Mouse (Mus musculus): ENCODE measurements around the gene Ensa. TPM values are rescaled to one million over a fixed set of nuclear protein-coding genes. Genes with fewer than 3 reads are reported as not detected.
A peak's percentile ranks its signal among the peaks of the same experiment; 100 is the strongest.

Gene Ensa
- polyA plus RNA-seq, 1 experiment = 149 TPM

DNA sequence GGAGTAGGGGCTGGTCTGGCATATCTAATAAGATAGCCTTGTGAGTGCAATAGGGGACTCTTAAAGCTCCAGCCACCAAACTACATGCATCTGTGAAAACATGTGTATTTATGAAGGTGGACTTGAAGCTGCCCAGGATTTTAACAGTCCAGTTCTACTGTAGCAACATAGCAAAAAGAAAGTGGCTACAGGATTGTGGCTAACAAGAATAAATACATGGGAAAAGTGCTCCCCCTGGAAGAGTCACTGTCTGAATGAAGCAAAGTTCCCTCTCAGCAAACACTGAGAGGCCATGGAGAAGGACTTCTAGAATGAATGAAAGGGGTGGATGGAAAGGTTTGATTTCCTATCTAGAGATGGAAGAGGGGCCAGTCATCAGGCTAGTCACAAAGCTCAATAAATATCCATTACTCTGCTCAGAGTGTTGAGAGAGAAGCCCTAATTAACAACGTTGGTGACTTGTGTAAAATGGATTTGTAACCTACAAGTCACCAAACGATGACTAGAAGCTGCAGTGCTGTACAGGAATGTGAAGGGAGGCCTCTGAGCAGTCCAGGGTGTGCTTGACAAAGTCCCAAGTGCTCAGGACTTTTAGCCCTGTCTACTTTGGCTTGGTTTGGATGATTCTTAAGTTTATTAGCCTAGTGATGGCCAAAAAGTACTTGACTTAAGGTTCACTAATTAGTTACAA lies 36.1 kb downstream of the Ensa start:
- no peak for TF ChIP-seq POLR2A (IDR thresholded peaks at IDR 0.05; ENCODE audit: extremely low read depth, insufficient read depth, low read length)
- no peak for TF ChIP-seq CTCF (IDR thresholded peaks at IDR 0.05; ENCODE audit: extremely low read depth, insufficient read depth, low read length)
- H3K27ac ChIP-seq (ENCODE audit: insufficient read depth, low read length) = no peak overlapping the region
- peak overlapping the region; percentile 83; the same call in 1 of the 2 replicates for H3K4me3 ChIP-seq (ENCODE audit: insufficient read depth, low read length)
- peaks cover 15% of the 10 kb centered on the region for H3K4me1 ChIP-seq (ENCODE audit: control insufficient read depth, insufficient read depth, low read length)

DNA sequence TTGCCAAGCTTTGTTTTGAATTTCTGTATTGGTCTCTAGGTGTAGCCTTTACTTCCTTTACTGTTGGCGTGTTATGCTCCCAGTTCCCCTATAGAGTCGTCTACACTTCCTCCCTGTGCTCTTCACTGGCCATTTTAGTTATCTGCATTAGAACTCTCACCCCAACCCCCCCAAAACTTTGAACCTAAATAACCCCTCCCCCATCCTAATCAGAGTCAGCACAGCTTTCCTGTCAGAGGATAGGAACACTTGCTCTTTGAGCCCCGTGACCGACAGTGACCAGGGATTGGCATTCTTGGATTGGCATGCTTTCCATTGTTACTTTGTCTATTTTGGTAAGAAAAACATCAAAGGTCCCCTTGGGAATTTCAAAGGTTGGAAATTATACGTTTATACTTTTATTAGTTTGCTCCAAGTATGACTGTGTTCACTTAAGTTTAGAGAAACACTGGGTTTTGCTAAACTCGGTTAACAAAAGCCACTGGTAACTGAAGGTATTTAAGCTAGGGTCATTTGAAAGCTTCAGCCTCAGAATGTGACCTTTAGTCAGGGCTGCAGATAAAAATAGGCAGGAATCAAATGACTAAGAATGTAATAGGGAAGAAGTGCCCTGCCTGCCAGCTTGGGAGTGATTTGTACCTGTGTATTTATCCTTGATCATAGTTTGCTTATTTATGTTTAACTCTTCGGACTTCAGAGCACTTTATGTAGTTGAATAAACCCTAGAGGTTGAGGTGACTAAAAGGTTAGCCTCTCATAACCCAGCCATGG lies 37.3 kb downstream of the Ensa start:
- H3K4me1 ChIP-seq (ENCODE audit: control insufficient read depth, insufficient read depth, low read length) = peaks cover 15% of the 10 kb centered on the region
- no peak for TF ChIP-seq CTCF (IDR thresholded peaks at IDR 0.05; ENCODE audit: extremely low read depth, insufficient read depth, low read length)
- TF ChIP-seq POLR2A (IDR thresholded peaks at IDR 0.05; ENCODE audit: extremely low read depth, insufficient read depth, low read length) = no peak
- no peak overlapping the region for H3K4me3 ChIP-seq (ENCODE audit: insufficient read depth, low read length)
- no peak overlapping the region for H3K27ac ChIP-seq (ENCODE audit: insufficient read depth, low read length)

DNA sequence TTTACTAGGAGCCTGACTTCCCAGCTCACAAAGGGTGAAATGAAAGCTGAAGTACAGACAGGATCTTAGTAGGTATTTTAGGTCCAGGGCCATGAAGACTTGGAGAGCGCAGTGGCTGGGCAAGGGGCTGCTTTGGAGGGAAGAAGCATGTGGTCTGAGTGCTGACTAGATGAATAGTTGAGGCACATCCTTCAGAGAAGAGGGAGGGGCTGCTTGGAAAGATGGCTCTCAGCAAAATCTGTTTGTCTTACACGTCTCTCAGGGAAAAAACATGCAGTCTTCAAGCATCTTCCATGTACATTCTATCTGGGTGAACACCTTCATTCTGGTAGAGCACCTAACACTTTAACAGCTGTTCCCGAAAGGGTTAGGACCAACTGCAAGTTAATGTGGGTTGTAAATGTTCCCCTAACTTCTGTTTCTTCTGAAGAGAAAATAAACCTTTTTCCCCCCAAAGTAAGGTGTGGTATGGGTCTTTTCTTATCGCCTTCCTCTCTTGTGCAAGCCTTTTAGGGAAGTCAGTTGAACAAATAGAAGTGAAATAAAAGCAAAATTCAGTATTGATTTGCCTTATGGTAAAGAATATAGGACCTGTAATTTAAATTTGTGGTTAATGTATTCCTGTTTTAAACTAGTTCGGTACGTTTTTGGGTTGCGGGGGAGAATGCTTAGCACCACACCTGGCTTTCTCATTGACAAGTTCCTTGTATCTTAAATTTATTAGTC lies 38.1 kb downstream of the Ensa start:
- peaks cover 18% of the 10 kb centered on the region for H3K4me1 ChIP-seq (ENCODE audit: control insufficient read depth, insufficient read depth, low read length)
- H3K27ac ChIP-seq (ENCODE audit: insufficient read depth, low read length) = no peak overlapping the region
- TF ChIP-seq POLR2A (IDR thresholded peaks at IDR 0.05; ENCODE audit: extremely low read depth, insufficient read depth, low read length) (no peak), CTCF (IDR thresholded peaks at IDR 0.05; ENCODE audit: extremely low read depth, insufficient read depth, low read length) (no peak)
- no peak overlapping the region for H3K4me3 ChIP-seq (ENCODE audit: insufficient read depth, low read length)

DNA sequence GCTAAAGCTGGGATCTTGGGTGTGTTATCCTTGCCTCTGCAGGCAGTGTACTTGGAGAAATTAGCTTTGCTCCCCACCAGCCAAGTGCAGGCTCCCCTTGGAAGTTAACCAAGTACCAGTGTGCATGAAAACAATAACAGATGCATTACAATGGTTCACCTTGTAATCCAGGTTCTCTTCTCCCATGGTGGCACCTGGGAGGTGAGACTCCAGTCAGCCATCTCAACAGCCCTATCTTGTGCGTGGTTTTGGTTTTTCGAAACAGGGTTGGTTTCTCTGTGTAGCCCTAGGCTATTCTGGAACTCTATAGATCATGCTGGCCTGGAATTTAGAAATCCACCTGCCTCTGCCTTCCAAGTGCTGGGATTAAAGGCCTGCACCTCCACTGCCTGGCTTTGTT lies 38.7 kb downstream of the Ensa start:
- TF ChIP-seq POLR2A (IDR thresholded peaks at IDR 0.05; ENCODE audit: extremely low read depth, insufficient read depth, low read length) (no peak), CTCF (IDR thresholded peaks at IDR 0.05; ENCODE audit: extremely low read depth, insufficient read depth, low read length) (no peak)
- Histone ChIP-seq H3K4me3 (ENCODE audit: insufficient read depth, low read length) (no peak overlapping the region), H3K4me1 (ENCODE audit: control insufficient read depth, insufficient read depth, low read length) (peaks cover 18% of the 10 kb centered on the region), H3K27ac (ENCODE audit: insufficient read depth, low read length) (no peak overlapping the region)

DNA sequence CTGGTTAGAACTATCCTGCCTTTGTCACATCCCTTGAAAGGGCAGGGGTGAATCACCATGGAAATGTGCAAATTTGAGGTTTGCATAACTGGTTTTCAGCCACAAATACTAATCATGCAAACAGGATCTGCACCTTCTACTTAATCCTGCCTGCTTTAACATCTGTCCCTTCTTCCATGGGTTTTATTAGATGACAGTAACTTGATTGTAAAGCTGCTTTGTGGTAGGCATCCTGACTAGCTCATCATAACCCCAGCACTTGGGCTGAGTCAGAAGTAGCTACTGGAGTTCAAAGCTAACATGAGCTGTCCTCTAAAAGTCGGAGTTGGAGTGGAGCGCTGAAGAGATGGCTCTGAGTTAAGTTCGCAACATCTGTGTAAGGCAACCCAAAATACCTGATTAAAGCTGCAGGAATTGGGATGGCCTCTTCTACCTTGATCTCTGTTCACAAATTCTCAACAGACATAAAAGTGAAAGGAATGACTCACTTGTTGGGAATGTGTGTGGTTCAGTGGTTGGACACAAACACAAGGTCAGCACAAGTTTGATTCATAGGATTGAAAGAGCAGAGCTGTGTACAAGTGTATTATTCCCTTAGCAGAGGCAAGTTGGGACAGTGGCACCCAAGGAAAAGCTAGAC lies 39.3 kb downstream of the Ensa start:
- Histone ChIP-seq H3K4me3 (ENCODE audit: insufficient read depth, low read length) (no peak overlapping the region), H3K27ac (ENCODE audit: insufficient read depth, low read length) (no peak overlapping the region), H3K4me1 (ENCODE audit: control insufficient read depth, insufficient read depth, low read length) (peaks cover 18% of the 10 kb centered on the region)
- TF ChIP-seq POLR2A (IDR thresholded peaks at IDR 0.05; ENCODE audit: extremely low read depth, insufficient read depth, low read length) (no peak), CTCF (IDR thresholded peaks at IDR 0.05; ENCODE audit: extremely low read depth, insufficient read depth, low read length) (no peak)

DNA sequence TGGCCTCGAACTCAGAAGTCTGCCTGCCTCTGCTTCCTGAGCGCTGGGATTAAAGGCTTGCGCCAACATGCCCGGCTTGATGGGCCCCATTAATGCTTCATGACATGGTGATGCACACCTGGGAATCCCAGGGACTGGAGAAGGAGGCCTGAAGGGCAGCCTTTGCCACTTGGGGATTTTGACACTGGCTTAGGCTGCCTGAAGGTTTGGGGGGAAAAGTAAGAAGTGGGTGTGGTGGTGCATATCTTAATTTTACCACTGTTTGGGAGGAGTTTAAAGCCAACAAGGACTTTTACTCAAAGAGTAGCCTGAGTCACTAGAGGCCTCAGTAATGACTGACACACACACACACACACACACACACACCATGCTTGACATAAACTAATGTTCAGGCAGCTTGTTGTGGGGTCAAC lies 40.2 kb downstream of the Ensa start:
- TF ChIP-seq CTCF (IDR thresholded peaks at IDR 0.05; ENCODE audit: extremely low read depth, insufficient read depth, low read length) = no peak
- no peak for TF ChIP-seq POLR2A (IDR thresholded peaks at IDR 0.05; ENCODE audit: extremely low read depth, insufficient read depth, low read length)
- Histone ChIP-seq H3K27ac (ENCODE audit: insufficient read depth, low read length) (no peak overlapping the region), H3K4me3 (ENCODE audit: insufficient read depth, low read length) (no peak overlapping the region), H3K4me1 (ENCODE audit: control insufficient read depth, insufficient read depth, low read length) (peaks cover 18% of the 10 kb centered on the region)

DNA sequence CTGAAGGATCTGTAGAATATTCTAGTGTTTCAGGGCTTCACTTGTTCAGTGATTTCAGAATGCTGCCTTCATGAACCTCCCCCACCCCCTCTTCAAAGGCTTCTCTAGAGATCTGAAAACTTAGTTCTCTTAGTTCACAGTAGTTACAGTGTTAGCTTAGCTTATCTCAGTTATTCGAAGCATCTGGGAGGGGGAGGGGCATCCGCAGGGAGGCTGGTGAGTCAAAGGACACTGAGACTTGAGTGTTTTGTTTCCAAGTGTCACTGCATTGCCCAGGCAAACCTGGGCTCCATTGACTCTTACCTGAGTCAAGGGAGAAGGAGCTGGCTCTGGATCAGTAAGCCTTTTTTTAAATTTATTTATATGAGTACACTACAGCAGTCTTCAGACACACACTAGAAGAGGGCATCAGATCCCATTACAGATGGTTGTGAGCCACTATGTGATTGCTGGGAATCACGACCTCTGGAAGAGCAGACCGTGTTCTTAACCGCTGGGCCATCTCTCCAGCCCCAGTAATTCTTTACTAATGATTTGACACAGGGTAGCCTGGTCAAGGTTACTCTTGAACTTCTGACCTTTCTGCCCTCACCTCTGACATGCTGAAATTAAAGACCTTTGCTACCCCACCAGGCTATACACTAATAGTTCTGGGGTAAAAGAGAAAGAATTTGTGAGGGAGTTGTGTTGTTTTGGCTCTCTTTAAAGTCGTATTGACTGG lies 41.5 kb downstream of the Ensa start:
- Histone ChIP-seq H3K27ac (ENCODE audit: insufficient read depth, low read length) (no peak overlapping the region), H3K4me1 (ENCODE audit: control insufficient read depth, insufficient read depth, low read length) (peaks cover 13% of the 10 kb centered on the region), H3K4me3 (ENCODE audit: insufficient read depth, low read length) (no peak overlapping the region)
- TF ChIP-seq CTCF (IDR thresholded peaks at IDR 0.05; ENCODE audit: extremely low read depth, insufficient read depth, low read length) = no peak
- TF ChIP-seq POLR2A (IDR thresholded peaks at IDR 0.05; ENCODE audit: extremely low read depth, insufficient read depth, low read length) = no peak

DNA sequence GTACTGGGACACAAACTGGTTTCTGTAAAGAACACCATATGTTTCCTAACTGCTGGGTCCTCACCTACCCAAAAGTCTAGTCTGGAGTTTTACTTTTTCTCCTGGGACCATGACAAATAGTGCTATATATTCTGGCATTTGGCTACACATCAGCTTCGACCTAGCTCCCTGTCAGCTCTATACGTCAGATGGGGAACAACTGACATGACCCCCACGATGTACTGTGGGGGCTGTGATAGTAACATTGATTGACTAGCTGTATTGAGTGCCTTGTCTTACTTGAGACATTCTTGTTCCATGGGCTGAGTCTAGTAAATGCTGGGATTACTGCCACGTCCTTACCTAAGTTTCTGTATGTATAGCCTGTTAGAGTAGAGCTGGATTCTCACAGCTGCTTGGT lies 42.7 kb downstream of the Ensa start:
- TF ChIP-seq POLR2A (IDR thresholded peaks at IDR 0.05; ENCODE audit: extremely low read depth, insufficient read depth, low read length) (no peak), CTCF (IDR thresholded peaks at IDR 0.05; ENCODE audit: extremely low read depth, insufficient read depth, low read length) (no peak)
- peak overlapping the region; percentile 5; the same call in 1 of the 2 replicates for H3K27ac ChIP-seq (ENCODE audit: insufficient read depth, low read length)
- H3K4me1 ChIP-seq (ENCODE audit: control insufficient read depth, insufficient read depth, low read length) = peaks cover 10% of the 10 kb centered on the region
- H3K4me3 ChIP-seq (ENCODE audit: insufficient read depth, low read length) = no peak overlapping the region

DNA sequence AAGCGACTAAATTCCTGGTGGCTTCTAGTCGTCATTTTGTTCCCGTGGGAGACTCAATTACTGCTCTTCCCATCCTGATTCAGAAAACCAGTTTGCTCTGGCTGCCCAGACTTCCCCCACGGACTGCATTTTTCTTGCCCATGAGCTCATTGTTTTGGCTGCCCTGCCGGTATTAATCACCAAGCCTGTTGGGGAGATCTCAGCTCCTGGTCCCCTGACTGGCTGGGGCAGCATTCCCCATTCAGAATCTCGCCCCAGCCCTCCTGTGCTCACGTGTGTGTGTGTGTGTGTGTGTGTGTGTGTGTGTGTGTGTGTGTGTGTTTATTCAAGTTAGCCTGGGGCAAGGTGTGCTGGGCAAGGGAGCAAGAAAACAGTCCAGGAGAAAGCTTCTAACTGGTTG lies 43.2 kb downstream of the Ensa start:
- Histone ChIP-seq H3K4me1 (ENCODE audit: control insufficient read depth, insufficient read depth, low read length) (peaks cover 8% of the 10 kb centered on the region), H3K27ac (ENCODE audit: insufficient read depth, low read length) (peak overlapping the region; percentile 5), H3K4me3 (ENCODE audit: insufficient read depth, low read length) (no peak overlapping the region)
- no peak for TF ChIP-seq POLR2A (IDR thresholded peaks at IDR 0.05; ENCODE audit: extremely low read depth, insufficient read depth, low read length)
- no peak for TF ChIP-seq CTCF (IDR thresholded peaks at IDR 0.05; ENCODE audit: extremely low read depth, insufficient read depth, low read length)
